Mouse (Mus musculus): ENCODE results near the gene Jaml. TPM values are rescaled to one million over a fixed set of nuclear protein-coding genes. Genes with fewer than 3 reads are reported as not detected.
"Not testable (repeated sequence)": the region's sequence is repeated elsewhere in the genome, so short reads cannot be mapped to it uniquely, and the experiment has no call there.

Gene Jaml
- polyA plus RNA-seq (2017; shearing (Covaris generic)) = 10 to 100 TPM in 1 of 2 experiments, 1 to 10 TPM in 1; 8.3 to 19.6 TPM

- ATAC-seq = peak; percentile 41
These were observed at the start of gene Jaml for GRCm38 (mm10) chr9:45079011-45079410. Gene Jaml, plus strand, starts transcription at chr9:45079183.

GRCm38 (mm10) chr9:45030341-45030740, 48.6 kb upstream of the Jaml start:
- ATAC-seq = no peak

- ATAC-seq = no peak
These were observed 46.7 kb upstream of the Jaml start for GRCm38 (mm10) chr9:45032261-45032660.

- ATAC-seq = no peak
These were observed 44.5 kb upstream of the Jaml start for GRCm38 (mm10) chr9:45034526-45034925.

- ATAC-seq = not testable (repeated sequence)
These were observed 41.2 kb upstream of the Jaml start for GRCm38 (mm10) chr9:45037803-45038202.

- no peak for ATAC-seq
These were observed 39.5 kb upstream of the Jaml start, which contains the start of gene Mpzl2 for GRCm38 (mm10) chr9:45039499-45039898. Gene Mpzl2, plus strand, starts transcription at chr9:45039799.

- ATAC-seq = no peak
These were observed 38.7 kb upstream of the Jaml start for GRCm38 (mm10) chr9:45040066-45040845.

- no peak for ATAC-seq
These were observed 37.7 kb upstream of the Jaml start for GRCm38 (mm10) chr9:45041131-45041838.

- no peak for ATAC-seq
These were observed 36.8 kb upstream of the Jaml start for GRCm38 (mm10) chr9:45042056-45042720.

- no peak for ATAC-seq
These were observed 36.0 kb upstream of the Jaml start for GRCm38 (mm10) chr9:45042947-45043346.

- ATAC-seq = no peak
These were observed 32.0 kb upstream of the Jaml start for GRCm38 (mm10) chr9:45046973-45047372.

GRCm38 (mm10) chr9:45048511-45048910, 30.5 kb upstream of the Jaml start:
- peak; percentile 59 for ATAC-seq

- ATAC-seq = no peak
These were observed 29.3 kb upstream of the Jaml start for GRCm38 (mm10) chr9:45049731-45050130.

- ATAC-seq = no peak
These were observed 28.7 kb upstream of the Jaml start for GRCm38 (mm10) chr9:45050301-45050700.

- ATAC-seq = peak; percentile 65
These were observed 23.8 kb upstream of the Jaml start, which contains the start of gene Mpzl3 for GRCm38 (mm10) chr9:45055082-45055713. Gene Mpzl3, plus strand, starts transcription at chr9:45055186.

- no peak for ATAC-seq
These were observed 20.6 kb upstream of the Jaml start for GRCm38 (mm10) chr9:45058304-45058940.

GRCm38 (mm10) chr9:45060151-45060550, 18.8 kb upstream of the Jaml start:
- no peak for ATAC-seq

GRCm38 (mm10) chr9:45062677-45063076, 16.3 kb upstream of the Jaml start:
- peak; percentile 70 for ATAC-seq

GRCm38 (mm10) chr9:45064421-45064820, 14.6 kb upstream of the Jaml start:
- ATAC-seq = no peak

- ATAC-seq = no peak
These were observed 12.2 kb upstream of the Jaml start for GRCm38 (mm10) chr9:45066735-45067134.

GRCm38 (mm10) chr9:45071800-45072199, 7.2 kb upstream of the Jaml start:
- ATAC-seq = no peak

GRCm38 (mm10) chr9:45077859-45078258, 1.1 kb upstream of the Jaml start:
- ATAC-seq = no peak
